Mouse (Mus musculus) ovary, postnatal 14 days (tissue): ENCODE data around the gene Ppp4c.

Experiments
- DNase-seq: peaks from one replicate; pipeline ENCODE4 v3.0.0; 2022; ENCODE audit warnings: low spot score

The Ppp4c gene

GRCm38 (mm10) chr7:126759050-126759671, 33.1 kb downstream of the Ppp4c start, which contains the start of gene Mapk3:
Gene Mapk3 (plus strand): TSS chr7:126759601.
- peak; percentile 82 for DNase-seq

- DNase-seq, result no peak
Observed at GRCm38 (mm10) chr7:126758539-126758938, 33.8 kb downstream of the Ppp4c start.

GRCm38 (mm10) chr7:126754866-126755265, 37.4 kb downstream of the Ppp4c start:
- peak; percentile 78 for DNase-seq

GRCm38 (mm10) chr7:126749582-126750343, 42.5 kb downstream of the Ppp4c start:
- DNase-seq, result no peak

GRCm38 (mm10) chr7:126748824-126749223, 43.5 kb downstream of the Ppp4c start:
- no peak for DNase-seq

- no peak for DNase-seq
Observed at GRCm38 (mm10) chr7:126746798-126747197, 45.5 kb downstream of the Ppp4c start.

GRCm38 (mm10) chr7:126746066-126746465, 46.2 kb downstream of the Ppp4c start:
- DNase-seq, result no peak

GRCm38 (mm10) chr7:126741964-126742482, 50.3 kb downstream of the Ppp4c start:
- DNase-seq, result no peak

GRCm38 (mm10) chr7:126741452-126741851, 50.8 kb downstream of the Ppp4c start:
- DNase-seq, result no peak

- DNase-seq, result no peak
Observed at GRCm38 (mm10) chr7:126740977-126741376, 51.3 kb downstream of the Ppp4c start.

- DNase-seq, result no peak
Observed at GRCm38 (mm10) chr7:126740132-126740735, 52.1 kb downstream of the Ppp4c start.

- DNase-seq, result no peak
Observed at GRCm38 (mm10) chr7:126739551-126739950, 52.7 kb downstream of the Ppp4c start.

- no peak for DNase-seq
Observed at GRCm38 (mm10) chr7:126736122-126736521, 56.2 kb downstream of the Ppp4c start.
